Mouse (Mus musculus): ENCODE measurements around the gene Hcn3. TPM values are rescaled to one million over a fixed set of nuclear protein-coding genes. Genes with fewer than 3 reads are reported as not detected.
A peak's percentile ranks its signal among the peaks of the same experiment; 100 is the strongest.

Gene Hcn3
- polyA plus RNA-seq, 1 experiment from 2014 or later: 1.8 TPM

GRCm38 (mm10) chr3:89183959-89184315, 23.9 kb upstream of the Hcn3 start:
- ATAC-seq (replicated peaks; ENCODE audit: low FRiP score, low TSS enrichment, low read depth) (no peak), DNase-seq (ENCODE audit: low spot score) (no peak)
- Histone ChIP-seq H3K4me3 (ENCODE audit: low read depth, low read length) (peak overlapping the region; percentile 54), H3K9me3 (ENCODE audit: control insufficient read depth, low read length) (no peaks in the 10 kb centered on the region), H3K27ac (ENCODE audit: low read depth) (no peak overlapping the region), H3K36me3 (ENCODE audit: control insufficient read depth, insufficient read depth, low read length) (peaks cover 37% of the 10 kb centered on the region), H3K4me2 (ENCODE audit: low read length) (peak overlapping the region; percentile 96), H3K4me1 (replicated peaks; ENCODE audit: control insufficient read depth, insufficient read depth, low read length) (peaks cover 18% of the 10 kb centered on the region), H3K27me3 (replicated peaks; ENCODE audit: control insufficient read depth, insufficient read depth, low read length) (no peaks in the 10 kb centered on the region), H3K9ac (ENCODE audit: low read length) (peak overlapping the region; percentile 82)
- 75% methylated on average over 6 of the region's 6 CpGs for WGBS

- H3K4me1 ChIP-seq (replicated peaks; ENCODE audit: control insufficient read depth, insufficient read depth, low read length): peaks cover 24% of the 10 kb centered on the region
These were observed 23.3 kb upstream of the Hcn3 start, which contains the start of gene Fam189b for GRCm38 (mm10) chr3:89183058-89183958. TSS of gene Fam189b (plus strand) at chr3:89183143.

GRCm38 (mm10) chr3:89182531-89183057, 22.6 kb upstream of the Hcn3 start:
- 39% methylated on average over 7 of the region's 7 CpGs for WGBS
- peaks cover 28% of the 10 kb centered on the region for H3K4me1 ChIP-seq (replicated peaks; ENCODE audit: control insufficient read depth, insufficient read depth, low read length)
- DNase-seq (ENCODE audit: low spot score) (no peak), ATAC-seq (replicated peaks; ENCODE audit: low FRiP score, low TSS enrichment, low read depth) (peak; percentile 6; the same call in 1 of the 2 replicates)
- H3K27me3 ChIP-seq (replicated peaks; ENCODE audit: control insufficient read depth, insufficient read depth, low read length): no peaks in the 10 kb centered on the region
- no peaks in the 10 kb centered on the region for H3K9me3 ChIP-seq (ENCODE audit: control insufficient read depth, low read length)
- H3K4me3 ChIP-seq (ENCODE audit: low read depth, low read length): peak overlapping the region; percentile 54
- H3K4me2 ChIP-seq (ENCODE audit: low read length): peak overlapping the region; percentile 96
- H3K36me3 ChIP-seq (ENCODE audit: control insufficient read depth, insufficient read depth, low read length): peaks cover 35% of the 10 kb centered on the region
- no peak overlapping the region; the same call in 1 of the 2 replicates for H3K9ac ChIP-seq (ENCODE audit: low read length)
- H3K27ac ChIP-seq (ENCODE audit: low read depth): no peak overlapping the region

More at GRCm38 (mm10) chr3:89183058-89183958, 23.3 kb upstream of the Hcn3 start, which contains the start of gene Fam189b:
- Histone ChIP-seq H3K4me3 (ENCODE audit: low read depth, low read length) (peak within 1 kb of the TSS; percentile 54), H3K9ac (ENCODE audit: low read length) (peak within 1 kb of the TSS; percentile 82), H3K9me3 (ENCODE audit: control insufficient read depth, low read length) (no peaks in the 10 kb centered on the region), H3K36me3 (ENCODE audit: control insufficient read depth, insufficient read depth, low read length) (peaks cover 37% of the 10 kb centered on the region), H3K4me2 (ENCODE audit: low read length) (peak within 1 kb of the TSS; percentile 96), H3K27ac (ENCODE audit: low read depth) (peak within 1 kb of the TSS; percentile 77), H3K27me3 (replicated peaks; ENCODE audit: control insufficient read depth, insufficient read depth, low read length) (no peaks in the 10 kb centered on the region)
- WGBS: 6% methylated on average over 39 of the region's 39 CpGs
- DNase-seq (ENCODE audit: low spot score) (peak; percentile 93), ATAC-seq (replicated peaks; ENCODE audit: low FRiP score, low TSS enrichment, low read depth) (peak; percentile 88)

- H3K36me3 ChIP-seq (ENCODE audit: control insufficient read depth, insufficient read depth, low read length): peaks cover 30% of the 10 kb centered on the region
- H3K4me2 ChIP-seq (ENCODE audit: low read length): no peak overlapping the region
- DNase-seq (ENCODE audit: low spot score) (no peak), ATAC-seq (replicated peaks; ENCODE audit: low FRiP score, low TSS enrichment, low read depth) (no peak)
- H3K4me3 ChIP-seq (ENCODE audit: low read depth, low read length): no peak overlapping the region
- H3K9me3 ChIP-seq (ENCODE audit: control insufficient read depth, low read length): no peaks in the 10 kb centered on the region
- H3K27ac ChIP-seq (ENCODE audit: low read depth): no peak overlapping the region
- H3K9ac ChIP-seq (ENCODE audit: low read length): no peak overlapping the region
- peaks cover 28% of the 10 kb centered on the region for H3K4me1 ChIP-seq (replicated peaks; ENCODE audit: control insufficient read depth, insufficient read depth, low read length)
- H3K27me3 ChIP-seq (replicated peaks; ENCODE audit: control insufficient read depth, insufficient read depth, low read length): no peaks in the 10 kb centered on the region
- WGBS: 90% methylated on average over 27 of the region's 27 CpGs
These were observed 21.9 kb upstream of the Hcn3 start for GRCm38 (mm10) chr3:89181749-89182500.

- DNase-seq (ENCODE audit: low spot score) (no peak), ATAC-seq (replicated peaks; ENCODE audit: low FRiP score, low TSS enrichment, low read depth) (no peak)
- H3K4me1 ChIP-seq (replicated peaks; ENCODE audit: control insufficient read depth, insufficient read depth, low read length): peaks cover 18% of the 10 kb centered on the region
- no peak overlapping the region for H3K9ac ChIP-seq (ENCODE audit: low read length)
- H3K9me3 ChIP-seq (ENCODE audit: control insufficient read depth, low read length): no peaks in the 10 kb centered on the region
- no peak overlapping the region for H3K27ac ChIP-seq (ENCODE audit: low read depth)
- 89% methylated on average over 11 of the region's 11 CpGs for WGBS
- H3K27me3 ChIP-seq (replicated peaks; ENCODE audit: control insufficient read depth, insufficient read depth, low read length): no peaks in the 10 kb centered on the region
- H3K36me3 ChIP-seq (ENCODE audit: control insufficient read depth, insufficient read depth, low read length): peaks cover 57% of the 10 kb centered on the region
- H3K4me3 ChIP-seq (ENCODE audit: low read depth, low read length): no peak overlapping the region
- no peak overlapping the region for H3K4me2 ChIP-seq (ENCODE audit: low read length)
These were observed 19.1 kb upstream of the Hcn3 start for GRCm38 (mm10) chr3:89179056-89179455.

GRCm38 (mm10) chr3:89178107-89178385, 18.1 kb upstream of the Hcn3 start:
- WGBS: 4% methylated on average over 6 of the region's 6 CpGs
- H3K27ac ChIP-seq (ENCODE audit: low read depth): peak overlapping the region; percentile 70; the same call in 1 of the 2 replicates
- H3K9me3 ChIP-seq (ENCODE audit: control insufficient read depth, low read length): no peaks in the 10 kb centered on the region
- peaks cover 67% of the 10 kb centered on the region for H3K36me3 ChIP-seq (ENCODE audit: control insufficient read depth, insufficient read depth, low read length)
- H3K4me1 ChIP-seq (replicated peaks; ENCODE audit: control insufficient read depth, insufficient read depth, low read length): peaks cover 12% of the 10 kb centered on the region
- no peak for ATAC-seq (replicated peaks; ENCODE audit: low FRiP score, low TSS enrichment, low read depth)
- DNase-seq (ENCODE audit: low spot score): no peak
- no peaks in the 10 kb centered on the region for H3K27me3 ChIP-seq (replicated peaks; ENCODE audit: control insufficient read depth, insufficient read depth, low read length)
- peak overlapping the region; percentile 85 for H3K4me2 ChIP-seq (ENCODE audit: low read length)
- H3K4me3 ChIP-seq (ENCODE audit: low read depth, low read length): peak overlapping the region; percentile 87
- H3K9ac ChIP-seq (ENCODE audit: low read length): peak overlapping the region; percentile 85

- Histone ChIP-seq H3K4me3 (ENCODE audit: low read depth, low read length) (peak within 1 kb of the TSS; percentile 87), H3K27ac (ENCODE audit: low read depth) (peak within 1 kb of the TSS; percentile 70; the same call in 1 of the 2 replicates), H3K4me1 (replicated peaks; ENCODE audit: control insufficient read depth, insufficient read depth, low read length) (peaks cover 12% of the 10 kb centered on the region), H3K9me3 (ENCODE audit: control insufficient read depth, low read length) (no peaks in the 10 kb centered on the region), H3K9ac (ENCODE audit: low read length) (peak within 1 kb of the TSS; percentile 85), H3K27me3 (replicated peaks; ENCODE audit: control insufficient read depth, insufficient read depth, low read length) (no peaks in the 10 kb centered on the region), H3K36me3 (ENCODE audit: control insufficient read depth, insufficient read depth, low read length) (peaks cover 73% of the 10 kb centered on the region), H3K4me2 (ENCODE audit: low read length) (peak within 1 kb of the TSS; percentile 85)
- under 1% methylated on average over 43 of the region's 43 CpGs for WGBS
- peak; percentile 94 for ATAC-seq (replicated peaks; ENCODE audit: low FRiP score, low TSS enrichment, low read depth)
- DNase-seq (ENCODE audit: low spot score): peak; percentile 95
These were observed 17.5 kb upstream of the Hcn3 start, which contains the start of gene Scamp3 for GRCm38 (mm10) chr3:89177242-89178106. TSS of gene Scamp3 (plus strand) at chr3:89177473.

- H3K9ac ChIP-seq (ENCODE audit: low read length): no peak overlapping the region
- peaks cover 77% of the 10 kb centered on the region for H3K36me3 ChIP-seq (ENCODE audit: control insufficient read depth, insufficient read depth, low read length)
- WGBS: 83% methylated on average over 7 of the region's 7 CpGs
These were observed 16.4 kb upstream of the Hcn3 start for GRCm38 (mm10) chr3:89176421-89176820.

More at GRCm38 (mm10) chr3:89176421-89176820, 16.4 kb upstream of the Hcn3 start:
- Histone ChIP-seq H3K9me3 (ENCODE audit: control insufficient read depth, low read length) (no peaks in the 10 kb centered on the region), H3K4me1 (replicated peaks; ENCODE audit: control insufficient read depth, insufficient read depth, low read length) (peaks cover 12% of the 10 kb centered on the region), H3K4me2 (ENCODE audit: low read length) (no peak overlapping the region), H3K27ac (ENCODE audit: low read depth) (no peak overlapping the region), H3K27me3 (replicated peaks; ENCODE audit: control insufficient read depth, insufficient read depth, low read length) (no peaks in the 10 kb centered on the region), H3K4me3 (ENCODE audit: low read depth, low read length) (no peak overlapping the region)
- no peak for DNase-seq (ENCODE audit: low spot score)
- no peak for ATAC-seq (replicated peaks; ENCODE audit: low FRiP score, low TSS enrichment, low read depth)

Measured in intestine, embryonic 14.5 days (tissue).